Mouse (Mus musculus) c-Kit-negative CD71-positive TER-119-positive erythroid progenitor cells, embryonic 14.5 days (primary cell): ENCODE data around the gene Crybg2.

ENCODE experiments used
- DNase-seq: peaks from one replicate; pipeline ENCODE4 v3.0.0-alpha.2; 2013; ENCODE audit warnings: low read depth, low spot score

Gene Crybg2

DNA sequence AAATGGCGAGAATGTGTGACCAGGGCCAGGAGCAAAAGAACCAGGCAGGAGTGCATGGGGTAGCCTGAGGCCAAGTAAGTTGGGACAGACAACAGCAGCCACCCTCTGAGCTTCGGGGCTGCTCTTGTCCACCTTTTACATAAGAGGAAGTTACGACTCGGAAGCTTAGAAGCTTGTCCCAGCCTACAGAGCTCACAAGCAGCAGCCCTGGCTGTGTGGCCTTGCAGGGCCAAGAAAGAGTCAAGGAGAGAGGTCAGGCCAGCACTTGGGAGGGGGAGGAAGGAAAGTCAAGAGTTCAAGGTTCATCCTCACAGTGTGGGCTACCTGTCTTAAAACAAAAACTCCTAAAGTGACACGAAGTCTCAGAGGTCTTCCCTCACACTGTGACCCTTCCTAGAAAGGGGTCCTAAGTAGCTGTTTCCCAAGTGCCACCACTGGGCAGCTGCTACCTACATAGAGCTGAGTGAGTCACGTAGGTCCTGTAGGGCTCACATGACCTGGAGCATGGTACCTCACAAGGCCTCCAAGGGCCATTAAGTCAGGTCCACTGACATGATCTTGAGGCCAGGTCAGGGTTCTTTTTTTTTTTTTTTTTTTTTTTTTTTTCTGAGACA lies 59.7 kb downstream of the Crybg2 start:
- DNase-seq = no peak

DNA sequence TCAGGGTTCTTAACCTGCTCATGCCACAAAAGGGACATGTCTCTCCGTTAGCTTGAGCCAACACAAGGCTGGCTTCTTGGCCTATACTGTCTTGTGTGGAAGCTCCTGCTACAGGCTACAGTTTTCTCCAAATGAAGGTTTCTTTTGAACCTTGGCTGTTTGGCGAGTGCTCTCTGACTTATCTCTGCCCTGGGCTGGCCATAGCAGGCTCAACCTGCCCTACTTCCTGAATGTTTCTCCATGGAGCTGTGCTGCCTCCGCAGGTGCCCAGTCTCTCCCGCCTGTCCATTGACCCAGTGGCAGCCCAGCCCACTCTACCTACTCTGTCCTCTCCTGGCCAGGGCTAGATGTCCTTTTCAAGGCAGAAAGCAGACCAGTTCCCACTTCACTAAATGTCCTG lies 60.3 kb downstream of the Crybg2 start:
- no peak for DNase-seq

DNA sequence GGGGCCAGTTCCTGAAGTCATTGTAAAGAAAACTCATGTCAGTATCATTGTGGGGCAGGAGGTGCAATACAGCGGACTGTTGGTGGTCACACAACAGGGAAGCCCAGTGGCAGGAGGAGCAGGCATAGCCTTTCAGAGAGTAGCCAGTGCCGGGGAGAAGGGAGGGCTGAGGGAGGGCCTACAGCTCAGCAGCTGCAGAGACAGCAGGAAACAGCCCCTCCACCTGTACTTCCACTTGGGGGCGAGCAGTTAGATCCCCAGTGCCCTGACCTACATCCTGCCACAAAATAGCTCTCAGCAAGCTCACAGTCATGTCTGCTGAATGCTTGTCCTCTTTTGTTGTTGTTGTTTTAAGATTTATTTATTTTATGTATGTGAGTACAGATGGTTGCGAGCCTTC lies 61.0 kb downstream of the Crybg2 start:
- DNase-seq = no peak

DNA sequence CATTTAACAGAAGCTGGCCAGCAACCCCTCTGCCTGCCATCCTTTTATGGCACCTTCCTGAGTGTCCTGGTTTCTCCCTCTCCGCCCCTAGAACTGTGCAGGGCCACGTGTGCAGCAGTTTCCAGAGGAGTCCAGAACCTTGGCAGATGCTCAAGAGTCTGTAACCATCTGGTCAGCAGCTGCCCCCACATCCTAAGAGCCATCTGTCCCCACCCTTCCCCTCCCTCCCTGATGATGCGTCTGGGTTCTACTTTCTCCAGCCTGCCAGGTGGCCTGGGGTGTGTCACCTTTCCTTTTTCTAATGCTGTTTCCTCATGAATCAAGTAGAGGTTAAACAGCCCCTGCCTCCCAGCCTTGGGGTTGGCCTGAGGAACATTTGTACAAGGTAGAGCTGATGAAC lies 61.7 kb downstream of the Crybg2 start:
- DNase-seq = no peak

DNA sequence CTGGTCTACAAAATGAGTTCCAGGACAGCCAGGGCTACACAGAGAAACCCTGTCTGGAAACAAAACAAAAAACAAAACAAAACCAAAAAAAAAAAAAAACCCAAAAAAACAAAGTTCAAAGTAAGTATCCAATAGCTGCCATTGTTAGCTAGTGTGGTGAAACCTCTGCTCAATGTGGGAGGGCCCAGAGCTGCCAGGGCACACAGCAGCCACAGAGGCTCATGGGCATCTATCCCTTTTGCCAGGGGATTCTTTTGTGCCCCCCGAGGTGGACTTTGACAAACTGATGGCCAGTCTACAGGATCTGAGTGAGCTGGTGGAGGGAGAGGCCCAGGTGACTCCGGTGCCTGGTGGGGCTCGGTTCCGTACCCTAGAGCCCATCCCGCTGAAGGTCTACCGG lies 62.5 kb downstream of the Crybg2 start:
- no peak for DNase-seq

DNA sequence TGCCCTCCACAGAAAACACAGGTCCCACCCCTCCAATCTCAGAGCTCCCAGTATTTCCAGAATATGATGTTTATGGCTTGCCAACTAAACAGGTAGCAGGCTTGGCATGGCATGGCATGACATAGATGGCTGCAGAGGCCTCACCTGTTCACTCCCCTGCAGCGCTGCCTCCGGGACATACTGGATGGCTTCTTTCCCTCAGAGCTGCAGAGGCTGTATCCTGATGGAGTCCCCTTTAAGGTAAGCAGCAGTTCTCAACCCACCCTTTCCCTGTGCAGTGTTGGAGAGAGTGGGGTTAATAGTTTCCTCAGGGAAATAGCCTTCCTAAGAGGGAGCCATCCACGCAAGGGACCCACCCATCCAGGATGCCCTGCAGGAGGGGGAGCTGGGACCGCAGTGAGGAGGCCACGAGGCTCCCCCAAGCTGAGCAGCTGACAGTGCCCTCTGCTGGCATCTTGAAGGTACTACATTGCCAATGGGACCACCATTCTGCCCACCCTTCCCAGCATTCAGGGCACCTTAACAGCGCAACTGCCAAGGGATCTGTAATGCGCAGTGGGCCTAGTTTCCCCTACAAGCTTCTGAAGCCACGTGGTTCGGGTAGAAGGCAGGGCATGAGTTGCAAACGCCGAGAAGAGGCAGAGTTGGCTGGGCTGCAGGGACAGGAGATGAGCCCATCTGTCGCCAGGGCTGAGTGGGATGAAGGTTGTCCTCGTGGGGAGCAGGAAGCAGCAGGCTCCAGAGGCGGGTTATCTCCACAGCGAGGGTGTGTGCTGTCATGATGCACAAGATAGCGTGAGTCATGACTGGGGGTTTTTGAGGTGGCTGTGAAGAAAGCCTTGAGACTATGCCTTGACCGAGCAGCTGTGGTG lies 63.3 kb downstream of the Crybg2 start:
- no peak for DNase-seq

DNA sequence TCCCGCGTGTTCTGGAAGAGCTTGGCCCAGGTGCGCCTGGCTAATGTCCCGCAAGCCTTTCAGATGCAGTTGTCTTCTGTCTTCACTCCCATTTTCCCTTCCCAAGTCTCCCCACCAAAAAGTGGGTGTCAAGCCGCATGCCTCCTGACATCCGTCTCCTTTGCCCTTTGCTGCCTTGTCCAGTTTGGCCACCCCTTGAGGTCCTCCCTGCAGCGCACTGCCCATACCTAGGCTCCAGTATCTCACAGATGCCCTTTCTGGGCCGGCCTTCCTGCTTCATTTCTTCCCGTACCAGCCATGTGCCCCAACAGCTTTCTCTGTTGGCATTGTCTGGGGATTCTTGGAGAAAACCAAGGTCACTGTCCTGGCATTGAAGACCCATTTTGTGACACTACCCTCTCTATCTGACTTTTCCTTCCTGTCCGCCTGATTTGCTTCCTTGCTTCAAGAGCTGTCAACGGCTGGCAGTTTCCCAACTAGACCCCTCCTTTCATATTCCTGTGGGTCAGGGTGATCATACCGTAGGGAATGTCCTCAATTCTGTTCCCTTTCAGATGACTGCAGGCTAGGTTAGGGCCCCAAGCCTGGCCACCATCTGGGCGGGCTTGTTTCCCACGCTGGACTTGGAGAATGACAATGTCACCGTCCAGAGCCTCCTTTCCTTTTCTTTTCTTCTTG lies 64.9 kb downstream of the Crybg2 start:
- no peak for DNase-seq

DNA sequence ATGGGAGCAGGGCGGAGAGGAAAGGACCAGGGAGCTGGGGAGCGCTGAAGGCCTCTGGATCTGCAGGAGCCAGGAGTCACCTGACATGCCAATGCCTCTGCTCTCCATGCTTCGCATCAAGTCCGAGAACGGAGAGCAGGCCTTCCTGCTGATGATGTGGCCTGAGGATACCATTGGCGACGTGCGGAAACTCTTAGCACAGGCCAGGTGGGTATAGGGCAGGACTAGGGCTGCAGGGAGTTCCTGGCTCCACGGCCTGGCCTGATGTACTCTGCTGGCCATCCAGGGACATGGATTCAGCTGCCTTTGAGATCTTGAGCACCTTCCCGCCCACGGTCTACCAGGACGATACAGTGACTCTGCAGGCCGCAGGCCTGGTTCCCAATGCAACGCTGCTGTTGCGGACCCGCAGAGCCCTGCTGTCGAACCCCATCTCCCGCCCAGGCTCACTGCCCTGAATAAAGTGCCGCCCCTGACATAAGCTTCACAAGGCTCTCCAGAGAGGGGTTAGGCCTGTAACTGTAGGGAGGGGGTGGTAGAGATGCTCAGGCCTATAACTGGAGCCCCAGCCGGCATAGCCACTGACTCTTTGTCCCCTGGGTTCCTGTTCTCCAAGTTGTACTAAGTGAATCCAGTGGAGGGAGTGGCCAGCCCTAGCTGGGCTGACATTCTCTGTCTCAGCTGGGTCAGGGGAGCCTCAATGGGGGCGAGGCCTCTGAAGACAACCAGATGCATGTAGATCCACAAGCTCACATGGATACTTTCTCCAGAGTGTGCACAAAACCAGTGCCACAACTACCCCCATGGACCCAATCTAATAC lies 65.9 kb downstream of the Crybg2 start:
- DNase-seq = no peak

DNA sequence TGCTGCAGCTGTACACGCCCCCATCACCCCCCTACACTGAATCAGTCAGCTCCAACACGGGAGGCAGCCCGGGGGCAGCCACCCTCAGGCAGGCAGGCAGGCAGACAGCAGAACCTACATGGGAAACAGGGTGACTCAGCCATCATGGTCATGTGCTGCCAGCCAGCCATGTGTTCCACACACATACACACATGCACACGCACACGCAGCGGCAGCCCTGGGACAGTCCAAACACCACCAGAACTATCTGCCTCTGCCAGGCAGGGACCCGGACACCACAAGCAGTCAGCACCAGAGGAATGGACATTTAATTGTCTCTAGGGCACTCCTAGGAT lies 66.5 kb downstream of the Crybg2 start:
- no peak for DNase-seq

DNA sequence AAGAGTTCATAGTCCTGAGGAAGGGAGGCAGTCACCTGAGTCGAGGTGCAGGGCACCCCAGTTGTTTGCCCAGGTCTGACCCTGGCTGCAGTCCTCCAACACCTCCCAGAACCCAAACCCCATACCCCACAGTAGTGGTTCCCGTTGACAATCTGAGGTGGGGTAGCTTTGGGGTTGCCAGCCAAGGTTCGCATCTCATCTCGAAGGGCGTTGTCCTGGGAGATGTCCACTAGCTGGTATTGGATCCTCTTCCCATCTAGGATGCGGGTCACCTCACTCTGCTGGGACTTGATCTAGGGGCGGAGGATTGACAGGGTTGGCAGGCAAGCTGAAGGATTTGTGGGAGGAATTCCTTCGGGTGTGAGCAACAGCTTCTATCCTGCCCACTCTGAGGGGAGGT lies 67.2 kb downstream of the Crybg2 start:
- DNase-seq = no peak

DNA sequence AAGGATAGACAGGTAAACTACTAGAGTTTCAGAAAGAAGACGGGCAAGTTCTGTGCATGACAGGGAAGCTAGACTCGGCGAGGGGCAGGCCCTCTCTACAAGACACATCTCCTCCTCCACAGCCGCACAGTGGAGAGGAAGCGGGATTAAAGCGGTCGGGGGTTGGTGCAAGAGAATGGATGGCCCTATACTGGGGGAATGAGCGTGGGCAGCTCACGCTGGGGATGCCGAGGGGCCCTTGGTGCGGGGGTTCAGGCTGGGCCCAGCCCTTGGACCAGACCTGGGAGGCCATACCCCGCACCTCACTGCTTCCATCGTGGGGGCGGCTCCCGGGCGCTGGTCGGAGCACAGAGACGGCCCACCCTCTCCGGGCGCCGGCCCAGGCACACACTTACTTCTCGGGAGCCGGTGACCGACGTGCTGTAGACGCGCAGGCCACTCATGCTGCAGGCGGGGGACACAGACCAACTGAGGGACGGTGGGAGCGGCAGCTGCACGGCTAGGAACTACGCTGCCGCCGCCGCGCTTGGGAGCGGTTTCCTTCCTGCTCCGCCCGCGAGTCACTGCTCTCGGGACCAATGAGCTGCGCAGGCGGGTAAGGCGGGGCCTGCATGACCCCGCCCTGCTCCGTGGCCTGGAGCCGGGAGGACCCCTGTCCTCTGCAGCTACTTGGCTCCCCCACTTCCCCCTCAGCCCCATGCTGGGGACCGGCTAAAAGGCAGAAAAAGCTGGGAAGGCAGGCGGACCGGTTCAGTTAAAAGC lies 67.8 kb downstream of the Crybg2 start, which contains the start of gene Sh3bgrl3:
Gene Sh3bgrl3, minus strand, starts transcription at position 569 of the 762 bp plus-strand sequence.
- peak; percentile 60 for DNase-seq

DNA sequence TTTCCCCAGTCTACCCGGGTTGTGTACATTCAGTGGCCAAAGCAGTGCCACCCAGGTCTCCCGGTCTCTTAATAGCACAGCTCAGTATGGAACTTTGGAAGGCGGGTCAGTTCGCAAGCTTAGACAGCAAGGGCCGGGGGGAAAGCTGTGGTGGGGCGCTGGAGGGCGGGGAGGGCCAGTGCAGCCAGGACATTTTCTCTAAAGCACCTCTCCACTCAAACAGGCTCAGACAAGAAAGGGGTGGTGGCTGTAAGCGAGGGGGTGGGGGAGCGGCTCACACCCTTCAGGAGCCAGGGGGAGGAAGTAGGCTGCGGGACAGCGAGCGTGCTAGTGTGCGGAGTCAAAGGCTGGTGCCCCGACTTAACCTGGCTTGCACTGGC lies 68.4 kb downstream of the Crybg2 start:
- DNase-seq = no peak

DNA sequence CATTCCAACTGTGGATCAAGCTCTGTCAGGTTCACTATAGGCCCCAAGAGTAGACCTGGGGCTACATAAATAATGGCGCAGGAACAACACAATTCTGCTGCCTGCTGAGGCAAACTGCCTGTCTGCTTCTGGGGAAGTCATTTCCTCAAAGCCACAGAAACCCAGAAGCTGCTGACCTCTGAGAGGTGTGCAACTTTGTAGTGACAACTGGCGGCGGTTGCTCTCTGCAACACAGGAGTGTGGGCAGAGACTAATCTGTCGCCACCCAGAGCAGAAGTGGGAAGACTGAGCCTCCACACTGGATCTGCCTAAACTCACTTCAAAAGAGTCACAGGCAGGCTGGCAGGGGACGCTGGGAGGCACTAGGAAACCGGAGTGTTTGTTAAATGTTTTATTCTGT lies 68.9 kb downstream of the Crybg2 start:
- DNase-seq = no peak

DNA sequence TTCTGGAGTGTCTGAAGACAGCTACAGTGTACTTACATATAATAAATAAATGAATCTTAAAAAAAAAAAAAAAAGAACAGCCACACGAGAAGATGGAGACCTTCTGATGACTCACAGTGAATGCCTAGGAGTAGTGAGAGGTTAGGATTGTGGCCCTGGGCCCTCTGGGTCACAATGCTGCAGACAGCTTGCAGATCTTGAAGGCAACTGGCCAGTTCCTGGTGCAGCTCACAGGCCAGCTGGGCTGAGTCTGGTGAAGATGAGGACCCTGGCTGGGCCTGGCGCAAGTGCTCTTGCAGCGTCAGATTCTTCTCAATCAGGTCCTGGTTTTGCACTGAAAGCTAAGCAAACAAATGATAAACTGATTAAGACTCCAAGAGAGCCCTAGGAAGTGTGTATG lies 71.5 kb downstream of the Crybg2 start:
- DNase-seq = no peak

DNA sequence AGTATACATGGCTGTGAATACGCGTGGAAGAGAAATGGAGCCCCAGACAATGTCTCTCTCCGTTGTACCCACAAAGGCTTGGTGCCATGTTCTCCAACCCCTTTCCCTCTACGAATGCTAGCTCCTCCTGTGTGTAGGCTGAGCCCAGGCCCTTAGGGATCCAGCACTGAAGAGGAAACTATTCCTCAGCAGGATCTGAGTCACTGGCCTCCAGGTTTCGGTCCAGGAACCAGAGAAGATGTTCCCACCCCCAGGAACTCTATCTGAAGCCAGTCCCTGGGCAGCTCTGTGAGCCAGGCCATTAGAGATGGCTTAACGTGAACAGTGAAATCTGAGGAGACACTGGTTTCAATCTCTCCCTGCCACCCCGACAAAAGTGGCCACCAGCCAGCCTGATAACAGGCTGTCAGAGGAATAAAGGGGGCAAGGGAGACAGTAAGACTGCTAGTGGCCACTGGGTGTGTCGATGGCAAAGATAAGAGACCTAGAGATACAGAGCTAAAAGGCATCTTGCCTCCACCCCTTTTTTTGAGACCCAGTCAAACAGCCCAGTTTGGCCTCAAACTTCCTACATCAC lies 72.0 kb downstream of the Crybg2 start:
- DNase-seq = no peak

DNA sequence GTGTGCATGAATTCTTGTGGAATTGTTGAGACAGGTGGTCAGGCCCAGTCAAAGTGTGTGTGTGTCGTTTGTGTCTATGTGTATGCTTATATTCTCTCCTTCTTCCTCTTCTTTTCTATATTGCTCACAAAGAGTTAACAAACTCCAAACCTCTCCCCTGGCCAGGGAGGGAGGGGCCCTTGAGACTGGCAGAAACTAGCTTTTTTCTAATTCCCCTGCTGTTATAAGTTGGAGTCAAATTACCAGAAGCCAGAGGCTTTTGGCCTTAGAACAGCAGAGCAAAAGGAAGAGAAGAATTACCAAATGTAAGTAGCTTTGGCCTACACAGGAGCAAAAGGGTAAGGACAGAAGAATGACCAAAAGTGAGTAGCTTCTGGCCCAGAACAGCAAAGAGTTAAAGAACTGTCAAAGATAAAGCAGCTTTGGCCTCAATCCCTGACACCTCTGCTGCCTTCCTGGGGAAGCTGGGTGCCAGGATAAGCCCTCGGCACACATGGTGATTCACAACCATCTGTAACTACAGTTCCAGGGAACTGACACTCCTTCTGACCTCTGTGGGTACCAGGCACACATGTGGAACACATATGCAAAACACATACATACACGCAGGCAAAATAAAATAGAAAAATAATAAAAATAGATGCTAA lies 75.8 kb downstream of the Crybg2 start:
- no peak for DNase-seq

DNA sequence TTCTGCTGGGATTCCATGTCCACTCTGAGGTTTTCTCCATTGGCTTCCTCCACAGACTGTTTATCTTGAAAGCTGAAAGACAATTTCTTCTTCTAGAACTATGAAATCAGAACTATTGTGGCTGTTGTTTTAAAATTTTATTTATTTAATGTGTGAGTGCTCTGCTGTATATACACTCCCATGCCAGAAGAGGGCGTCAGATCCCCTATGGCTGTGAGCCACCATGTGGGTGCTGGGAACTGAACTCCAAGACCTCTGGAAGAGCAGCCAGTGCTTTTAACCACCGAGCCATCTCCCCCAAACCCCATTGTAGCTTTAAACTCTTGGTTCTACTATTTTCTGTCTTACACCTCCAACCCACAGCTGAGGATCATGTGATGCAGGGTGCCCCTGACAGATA lies 78.2 kb downstream of the Crybg2 start:
- DNase-seq = no peak
